Comparison of ENCODE assay signal across 16 mouse cellular contexts in genomic region chr1:82974342-82974741, GRCm38 (mm10). TPM values are rescaled to one million over a fixed set of nuclear protein-coding genes. Genes with fewer than 3 reads are reported as not detected.
DNase-seq lines count a peak whose midpoint lies in the region; ATAC-seq and TF ChIP-seq lines count a peak whose summit lies in the region.
"Had no signal": no experiment of that assay in that cellular context is flagged by ENCODE, and none has a peak within 500 bp of the region (broad histone marks: within the 10 kb centered on the region; RNA-seq: fewer than 3 reads in every experiment).

No protein-coding gene starts in this region.

- H3K79me2 ChIP-seq in heart, adult 2 months (replicated peaks; ENCODE audit: control insufficient read depth, insufficient read depth, low read length): no peaks in the 10 kb centered on the region

- ATAC-seq in heart, embryonic 11.5 days (replicated peaks; ENCODE audit: insufficient number of reproducible peaks, low FRiP score, low TSS enrichment): peak; percentile 86
- peak; percentile 68 for ATAC-seq in liver, embryonic 16.5 days (ENCODE audit: low read depth)
- ATAC-seq: forebrain, embryonic 16.5 days had no signal

- no peak for TF ChIP-seq POLR2A in heart, adult 2 months (IDR thresholded peaks at IDR 0.05; ENCODE audit: insufficient read depth, low read depth, low read length)
- TF ChIP-seq POLR2A in spleen, adult 2 months (IDR thresholded peaks at IDR 0.05; ENCODE audit: low read depth, low read length): no peak

- no peak for DNase-seq in heart, adult 2 months
- no peak for DNase-seq in spleen, adult 2 months (ENCODE audit: low read depth in 1 of 2, low spot score in 2 of 2)
- no peak for DNase-seq in spleen, adult 12 weeks (ENCODE audit: low spot score)
- DNase-seq in yolk sac, embryonic 10.5 days (ENCODE audit: low spot score): peak; percentile 29
- DNase-seq in adrenal gland, postnatal 4 days (ENCODE audit: low spot score in 2 of 2): no peak
- DNase-seq in cerebellum, adult 11 months: no peak
- DNase-seq: adrenal gland, postnatal 36 days; cerebellum, adult 8-10 months; kidney, adult 11 months had no signal

- TF ChIP-seq CTCF in heart, adult 2 months (IDR thresholded peaks at IDR 0.05): no peak
- TF ChIP-seq CTCF in spleen, adult 2 months (IDR thresholded peaks at IDR 0.05; ENCODE audit: extremely low read depth, insufficient read depth, insufficient read length, insufficient replicate concordance): no peak

- no peaks in the 10 kb centered on the region for H3K36me3 ChIP-seq in heart, embryonic 11.5 days (ENCODE audit: control insufficient read depth, insufficient read depth, low read length)
- H3K36me3 ChIP-seq in heart, adult 2 months (ENCODE audit: control insufficient read depth, insufficient read depth, low read length): no peaks in the 10 kb centered on the region
- no peaks in the 10 kb centered on the region for H3K36me3 ChIP-seq in spleen, adult 2 months (ENCODE audit: control insufficient read depth, insufficient read depth, low read length)
- no peaks in the 10 kb centered on the region for H3K36me3 ChIP-seq in liver, embryonic 16.5 days (ENCODE audit: control insufficient read depth, insufficient read depth)
- H3K36me3 ChIP-seq: embryonic facial prominence, embryonic 15.5 days had no signal

- H3K9me3 ChIP-seq in heart, embryonic 11.5 days (replicated peaks; ENCODE audit: control insufficient read depth, low read length): no peaks in the 10 kb centered on the region
- no peaks in the 10 kb centered on the region for H3K9me3 ChIP-seq in liver, embryonic 16.5 days (replicated peaks; ENCODE audit: control insufficient read depth, low read length)
- H3K9me3 ChIP-seq: embryonic facial prominence, embryonic 15.5 days had no signal

- peak overlapping the region; percentile 34 for H3K4me2 ChIP-seq in heart, embryonic 11.5 days
- H3K4me2 ChIP-seq in liver, embryonic 16.5 days (ENCODE audit: low read depth, low read length): no peak overlapping the region
- H3K4me2 ChIP-seq: embryonic facial prominence, embryonic 15.5 days had no signal

- WGBS in heart, embryonic 11.5 days (ENCODE audit: insufficient replicate concordance): 57% methylated on average over 9 of the region's 9 CpGs
- 49% methylated on average over 9 of the region's 9 CpGs for WGBS in heart, adult 2 months
- WGBS in spleen, adult 2 months: 50% methylated on average over 9 of the region's 9 CpGs
- 26% methylated on average over 9 of the region's 9 CpGs for WGBS in liver, embryonic 16.5 days (ENCODE audit: insufficient replicate concordance)

- TF ChIP-seq EP300 in heart, adult 2 months (IDR thresholded peaks at IDR 0.05; ENCODE audit: insufficient read depth, low read depth, low read length): no peak

- intact Hi-C loops in heart, adult 2 months (cut with DNase I): no loop called here

- H3K4me1 ChIP-seq in heart, embryonic 11.5 days (ENCODE audit: control insufficient read depth, insufficient read depth, low read length): peaks cover 27% of the 10 kb centered on the region
- peaks cover 3% of the 10 kb centered on the region for H3K4me1 ChIP-seq in heart, adult 2 months (ENCODE audit: control insufficient read depth, insufficient read depth, low read length)
- H3K4me1 ChIP-seq in spleen, adult 2 months (ENCODE audit: control insufficient read depth, insufficient read depth, insufficient read length): no peaks in the 10 kb centered on the region; the same call in 1 of the 2 replicates
- H3K4me1 ChIP-seq in liver, embryonic 16.5 days (ENCODE audit: control insufficient read depth, low read depth, low read length): no peaks in the 10 kb centered on the region
- H3K4me1 ChIP-seq: embryonic facial prominence, embryonic 15.5 days had no signal

- H3K27ac ChIP-seq in heart, embryonic 11.5 days (ENCODE audit: low read depth, low read length): peak overlapping the region; percentile 70
- H3K27ac ChIP-seq in heart, adult 2 months: no peak overlapping the region
- H3K27ac ChIP-seq in spleen, adult 2 months (ENCODE audit: insufficient read depth, low read length): peak overlapping the region; percentile 62
- H3K27ac ChIP-seq in liver, embryonic 16.5 days (ENCODE audit: low read length): no peak overlapping the region
- H3K27ac ChIP-seq: embryonic facial prominence, embryonic 15.5 days had no signal

- H3K27me3 ChIP-seq in heart, embryonic 11.5 days (ENCODE audit: control insufficient read depth, insufficient read depth, low read length): no peaks in the 10 kb centered on the region
- no peaks in the 10 kb centered on the region for H3K27me3 ChIP-seq in heart, adult 2 months (ENCODE audit: control insufficient read depth, insufficient read depth, low read length)
- H3K27me3 ChIP-seq in spleen, adult 2 months (ENCODE audit: control insufficient read depth, insufficient read depth, low read length): no peaks in the 10 kb centered on the region
- no peaks in the 10 kb centered on the region for H3K27me3 ChIP-seq in liver, embryonic 16.5 days (ENCODE audit: control insufficient read depth, insufficient read depth, low read depth, low read length)
- H3K27me3 ChIP-seq: embryonic facial prominence, embryonic 15.5 days had no signal

- H3K9ac ChIP-seq in heart, embryonic 11.5 days (ENCODE audit: low read depth, low read length): no peak overlapping the region
- no peak overlapping the region for H3K9ac ChIP-seq in heart, adult 2 months (ENCODE audit: low read depth, low read length)
- no peak overlapping the region for H3K9ac ChIP-seq in liver, embryonic 16.5 days (ENCODE audit: low read depth, low read length)
- H3K9ac ChIP-seq: embryonic facial prominence, embryonic 15.5 days had no signal

- no peak overlapping the region for H3K4me3 ChIP-seq in heart, embryonic 11.5 days (ENCODE audit: low read depth, low read length)
- no peak overlapping the region for H3K4me3 ChIP-seq in heart, adult 2 months
- H3K4me3 ChIP-seq in spleen, adult 2 months (ENCODE audit: extremely low read depth, insufficient read depth, insufficient read length): no peak overlapping the region
- H3K4me3 ChIP-seq in liver, embryonic 16.5 days (ENCODE audit: low read depth, low read length): no peak overlapping the region
- H3K4me3 ChIP-seq: embryonic facial prominence, embryonic 15.5 days had no signal

RNA-seq across cellular contexts. Expression of gene Gm47955, which starts 14.3 kb away (rescaled TPM):
- polyA plus RNA-seq in heart, embryonic 11.5 days (2014; fragmentation: Nextera tagmentation; extraction: Ambion mirVana): not detected in 2 replicates
- not detected for total RNA-seq in heart, adult 2 months (2021)
- not detected in 2 replicates for polyA plus RNA-seq in heart, adult 2 months (2012; rRNA removed)
- not detected in 2 replicates for polyA plus RNA-seq in spleen, adult 2 months (2012; rRNA removed)
- not detected in 2 replicates for polyA plus RNA-seq in liver, embryonic 16.5 days (2015; fragmentation: Nextera tagmentation; extraction: Ambion mirVana)
- not detected for total RNA-seq in adrenal gland, postnatal 4 days (2021)
- total RNA-seq: adrenal gland, postnatal 36 days; heart, adult 18-20 months; megakaryocyte progenitor cell, adult 5-6 weeks had no signal
- polyA plus RNA-seq: C2C12; forebrain, embryonic 16.5 days had no signal

RNA-seq across cellular contexts. Expression of gene Gm7544, which starts 18.5 kb away (rescaled TPM):
- not detected in 2 replicates for polyA plus RNA-seq in heart, embryonic 11.5 days (2014; fragmentation: Nextera tagmentation; extraction: Ambion mirVana)
- not detected for total RNA-seq in heart, adult 2 months (2021)
- polyA plus RNA-seq in heart, adult 2 months (2012; rRNA removed): not detected in 2 replicates
- polyA plus RNA-seq in spleen, adult 2 months (2012; rRNA removed): not detected in 2 replicates
- not detected in 2 replicates for polyA plus RNA-seq in liver, embryonic 16.5 days (2015; fragmentation: Nextera tagmentation; extraction: Ambion mirVana)
- not detected for total RNA-seq in adrenal gland, postnatal 4 days (2021)
- total RNA-seq: adrenal gland, postnatal 36 days; heart, adult 18-20 months; megakaryocyte progenitor cell, adult 5-6 weeks had no signal
- polyA plus RNA-seq: C2C12; forebrain, embryonic 16.5 days had no signal

RNA-seq across cellular contexts. Expression of gene Gm47959, which starts 26.0 kb away (rescaled TPM):
- not detected in 2 replicates for polyA plus RNA-seq in heart, embryonic 11.5 days (2014; fragmentation: Nextera tagmentation; extraction: Ambion mirVana)
- not detected for total RNA-seq in heart, adult 2 months (2021)
- not detected in 2 replicates for polyA plus RNA-seq in heart, adult 2 months (2012; rRNA removed)
- polyA plus RNA-seq in spleen, adult 2 months (2012; rRNA removed): not detected in 2 replicates
- not detected in 2 replicates for polyA plus RNA-seq in liver, embryonic 16.5 days (2015; fragmentation: Nextera tagmentation; extraction: Ambion mirVana)
- not detected for total RNA-seq in adrenal gland, postnatal 4 days (2021)
- total RNA-seq: adrenal gland, postnatal 36 days; heart, adult 18-20 months; megakaryocyte progenitor cell, adult 5-6 weeks had no signal
- polyA plus RNA-seq: C2C12; forebrain, embryonic 16.5 days had no signal

RNA-seq across cellular contexts. Expression of gene A030003K21Rik, which starts 31.2 kb away (rescaled TPM):
- polyA plus RNA-seq in heart, embryonic 11.5 days (2014; fragmentation: Nextera tagmentation; extraction: Ambion mirVana): not detected in 2 replicates
- not detected for total RNA-seq in heart, adult 2 months (2021)
- polyA plus RNA-seq in heart, adult 2 months (2012; rRNA removed): not detected in 2 replicates
- not detected in 2 replicates for polyA plus RNA-seq in spleen, adult 2 months (2012; rRNA removed)
- polyA plus RNA-seq in liver, embryonic 16.5 days (2015; fragmentation: Nextera tagmentation; extraction: Ambion mirVana): not detected in 2 replicates
- not detected for total RNA-seq in adrenal gland, postnatal 4 days (2021)
- total RNA-seq: adrenal gland, postnatal 36 days; heart, adult 18-20 months; megakaryocyte progenitor cell, adult 5-6 weeks had no signal
- polyA plus RNA-seq: C2C12; forebrain, embryonic 16.5 days had no signal

RNA-seq across cellular contexts. Expression of gene Gm6217, which starts 43.1 kb away (rescaled TPM):
- polyA plus RNA-seq in heart, embryonic 11.5 days (2014; fragmentation: Nextera tagmentation; extraction: Ambion mirVana): not detected in 2 replicates
- total RNA-seq in heart, adult 2 months (2021): not detected
- polyA plus RNA-seq in heart, adult 2 months (2012; rRNA removed): not detected in 2 replicates
- polyA plus RNA-seq in spleen, adult 2 months (2012; rRNA removed): not detected in 2 replicates
- not detected in 2 replicates for polyA plus RNA-seq in liver, embryonic 16.5 days (2015; fragmentation: Nextera tagmentation; extraction: Ambion mirVana)
- not detected for total RNA-seq in adrenal gland, postnatal 4 days (2021)
- total RNA-seq: adrenal gland, postnatal 36 days; heart, adult 18-20 months; megakaryocyte progenitor cell, adult 5-6 weeks had no signal
- polyA plus RNA-seq: C2C12; forebrain, embryonic 16.5 days had no signal

Comparison
In these comparisons a context has a peak if more than half of its experiments do, and no peak if none do; other contexts are left out.
1. H3K27ac ChIP-seq: peak in heart, embryonic 11.5 days (single experiment) and spleen, adult 2 months (single experiment); none in heart, adult 2 months (single experiment) and liver, embryonic 16.5 days (single experiment).